Mouse (Mus musculus) granulocyte monocyte progenitor cell, adult 5-6 weeks (primary cell): ENCODE data around the gene Psmd5. TPM values are rescaled to one million over a fixed set of nuclear protein-coding genes. Genes with fewer than 3 reads are reported as not detected.
A peak's percentile ranks its signal among the peaks of the same experiment; 100 is the strongest.
"Not testable (repeated sequence)": the region's sequence is repeated elsewhere in the genome, so short reads cannot be mapped to it uniquely, and the experiment has no call there.

Experiments
- ATAC-seq: replicated peaks from 2 replicates; pipeline ENCODE4 v1.8.0; 2016; ENCODE audit warnings: mild to moderate bottlenecking, moderate TSS enrichment, inconsistent platforms; ENCODE audit not compliant: poor library complexity, severe bottlenecking
- total RNA-seq, 2 experiments: library from RNA; stranded (forward) in 1 of 2; stranded (reverse) in 1 of 2; fragments of 200-712, 200-1000 nt in 1 of 2; fragments of >200 nt in 1 of 2; fragmentation: Nextera tagmentation in 1 of 2; gene quantifications; 2 replicates each; pipeline ENCODE4 v1.2.3; 2014 to 2017

Gene Psmd5
- total RNA-seq, 2 experiments from 2014 or later: 60.4 to 64.4 TPM

DNA sequence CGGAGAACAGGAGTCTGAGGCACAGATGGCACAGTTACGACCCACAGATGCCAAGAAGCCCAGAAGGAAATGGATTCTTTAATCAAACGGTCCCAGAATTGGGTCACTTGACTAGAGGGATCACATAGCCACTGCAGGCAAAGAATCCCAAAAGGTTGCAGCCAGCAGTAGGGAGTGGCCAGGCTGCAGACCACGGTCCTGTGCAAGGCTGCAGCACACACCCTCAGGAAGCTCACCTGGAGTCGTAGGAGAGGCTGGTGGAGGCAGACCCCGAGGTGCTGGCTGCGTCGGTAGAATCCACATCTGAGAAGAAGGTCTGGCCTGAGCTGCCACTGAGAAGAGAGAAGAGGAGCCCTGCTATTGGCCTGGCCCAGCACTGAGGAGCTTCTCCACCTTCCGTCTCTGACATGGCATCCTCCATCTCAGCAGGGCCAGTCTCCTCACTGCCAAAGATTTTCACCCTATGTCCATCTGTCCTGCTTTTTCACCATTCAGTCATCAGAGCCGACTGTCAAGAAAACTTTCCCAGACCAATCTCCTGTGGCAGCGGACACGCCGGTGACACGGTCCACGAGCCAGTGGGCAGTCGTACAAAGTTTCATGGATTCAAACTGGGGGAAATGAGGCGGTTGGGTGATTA is 22.2 kb upstream of the Psmd5 start:
- no peak for ATAC-seq

DNA sequence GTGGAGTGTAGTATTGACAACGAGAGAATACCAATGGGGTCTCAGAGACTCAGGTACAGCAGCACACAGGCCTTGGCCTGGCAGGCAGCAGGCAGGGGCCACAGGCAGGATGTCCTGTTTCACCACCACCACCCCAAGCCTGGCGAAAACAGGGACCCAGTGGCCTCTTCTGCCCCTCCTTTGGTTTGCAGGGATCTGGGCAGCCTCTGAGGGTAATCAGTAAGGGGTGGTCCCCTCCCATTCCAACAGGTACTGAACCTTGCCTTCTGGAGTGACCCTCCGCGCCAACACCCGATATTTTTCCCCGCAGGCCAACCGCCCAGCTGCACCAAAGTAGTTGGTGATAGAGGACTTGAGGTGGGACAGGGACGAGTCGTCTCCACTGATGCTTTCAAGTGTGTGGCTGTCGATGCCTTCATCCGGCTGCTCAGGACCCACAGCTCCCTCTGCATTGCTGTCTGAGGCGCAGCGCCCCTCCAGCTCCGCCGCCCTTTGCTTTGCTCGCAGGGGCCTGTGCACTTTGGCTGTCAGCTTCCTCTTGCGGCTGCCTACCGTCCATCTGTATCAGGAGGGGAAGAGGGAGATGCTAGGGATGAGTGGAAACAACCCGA is 20.8 kb upstream of the Psmd5 start:
- ATAC-seq: no peak

DNA sequence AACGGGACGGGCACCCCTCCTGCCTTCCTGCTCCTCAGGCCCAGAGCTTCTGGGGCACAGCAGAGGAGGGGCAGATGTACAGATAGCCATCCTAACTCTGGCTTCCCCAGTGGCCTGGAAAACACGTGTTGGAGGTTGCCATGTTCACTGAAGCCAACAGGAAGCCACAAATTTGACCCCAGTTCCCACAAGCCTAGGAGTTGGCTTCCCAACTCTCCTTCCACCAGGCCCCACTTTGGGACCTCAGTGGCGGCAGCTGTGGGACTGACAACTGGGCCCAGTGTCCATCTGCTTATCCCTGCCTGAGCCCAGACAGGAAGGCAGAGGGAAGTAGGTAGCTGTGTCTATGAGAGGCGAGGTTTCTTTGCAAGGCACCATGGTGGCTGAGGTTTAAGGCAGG is 19.2 kb upstream of the Psmd5 start:
- peak; percentile 3; the same call in 1 of the 2 replicates for ATAC-seq

DNA sequence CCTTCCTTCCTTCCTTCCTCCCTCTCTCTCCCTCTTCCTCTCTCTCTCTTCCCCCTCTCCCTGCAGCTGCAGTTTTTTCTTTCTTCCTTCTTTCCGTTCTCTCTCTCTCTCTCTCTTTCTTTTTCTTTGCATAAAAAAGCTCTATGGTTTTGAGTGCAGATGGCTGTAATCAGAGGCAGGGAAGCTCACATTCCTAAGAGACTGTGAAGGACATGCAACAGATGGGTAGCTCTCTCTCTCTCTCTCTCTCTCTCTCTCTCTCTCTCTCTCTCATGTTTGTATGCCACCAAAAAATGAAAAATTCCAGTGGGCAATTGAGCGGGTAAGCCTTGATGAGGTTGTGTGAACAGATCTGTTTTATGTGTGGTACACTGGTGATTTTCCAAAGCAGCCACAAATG is 9.4 kb upstream of the Psmd5 start:
- no peak for ATAC-seq

DNA sequence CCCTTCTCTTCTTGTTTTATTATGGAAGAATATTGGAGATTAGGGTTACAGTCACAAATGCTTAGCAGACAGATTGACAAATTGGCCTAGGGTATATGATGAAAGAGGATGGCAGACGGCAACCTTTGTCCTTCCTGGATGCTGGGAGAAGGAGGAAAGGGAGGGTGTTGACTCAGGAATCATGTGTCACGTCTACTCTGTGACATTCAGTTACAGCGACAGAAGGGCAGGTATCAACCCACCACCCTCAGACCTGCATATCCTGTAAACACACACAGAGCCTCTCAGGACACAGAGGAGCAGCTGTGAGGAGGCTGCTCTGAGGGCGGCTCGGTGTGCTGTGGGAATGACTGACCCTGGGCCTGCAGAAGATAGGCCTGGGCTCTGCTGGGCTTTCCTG is 8.4 kb upstream of the Psmd5 start:
- no peak for ATAC-seq

DNA sequence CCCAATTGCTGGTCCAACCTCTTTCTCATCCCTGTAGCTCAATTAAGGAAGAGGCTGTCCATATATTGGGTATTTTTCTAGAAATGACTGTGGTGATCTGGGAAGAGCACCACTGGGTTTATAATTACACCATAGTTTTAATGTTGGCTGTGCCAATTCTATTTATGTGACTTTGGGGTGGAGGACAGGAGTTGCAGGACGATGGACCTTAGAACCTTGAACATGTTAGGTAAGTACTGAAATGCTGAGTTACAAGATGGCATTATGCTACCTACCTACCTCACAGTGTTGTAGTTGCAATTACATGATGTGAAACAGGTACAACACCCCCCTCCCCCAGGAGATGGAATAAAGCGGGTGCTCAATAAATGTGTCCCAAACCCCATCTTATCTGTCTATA is 8.0 kb upstream of the Psmd5 start:
- no peak for ATAC-seq

DNA sequence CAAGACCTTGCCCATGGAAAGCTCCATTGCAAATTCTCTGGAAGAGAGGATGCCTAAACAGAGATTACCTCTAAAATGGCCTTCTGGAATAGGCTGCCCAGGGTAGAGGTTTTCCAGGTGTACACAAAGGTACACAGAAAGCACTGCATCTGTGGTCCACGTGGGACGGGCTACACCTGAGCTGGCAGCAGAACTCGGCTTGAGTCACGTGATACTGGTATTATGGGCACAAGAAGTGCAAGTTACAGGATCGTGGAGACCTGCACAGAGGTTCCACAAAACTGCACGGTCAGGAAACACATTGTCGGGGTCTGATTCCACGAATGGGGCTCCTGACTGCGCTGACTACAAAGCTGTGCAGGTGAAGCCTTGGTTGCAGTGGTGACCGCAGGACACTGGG is 5.3 kb upstream of the Psmd5 start:
- no peak for ATAC-seq

DNA sequence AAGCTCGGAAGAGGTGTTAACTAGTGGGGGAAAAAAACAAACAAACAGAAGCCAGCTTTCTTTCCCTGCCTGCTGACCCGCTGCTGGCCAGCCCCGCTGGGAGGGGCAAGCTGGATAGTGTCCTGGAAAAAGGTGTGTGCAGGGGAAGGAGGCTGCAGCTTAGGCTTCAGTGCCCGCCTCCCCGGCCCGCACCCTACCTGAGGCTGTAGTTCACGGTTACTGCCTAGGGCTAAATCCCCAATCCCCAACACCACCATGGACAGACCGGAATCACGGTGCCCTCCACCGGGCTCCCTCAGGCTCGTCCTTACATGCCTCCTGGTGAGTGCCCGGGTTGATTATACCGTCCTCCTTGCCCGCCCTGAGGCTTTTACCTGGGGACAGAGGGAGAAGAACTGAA is 497 bp downstream of the Psmd5 start, which contains the start of gene Cutal:
TSS of gene Cutal (plus strand) at position 126 of the 400 bp plus-strand sequence.
- no peak for ATAC-seq

DNA sequence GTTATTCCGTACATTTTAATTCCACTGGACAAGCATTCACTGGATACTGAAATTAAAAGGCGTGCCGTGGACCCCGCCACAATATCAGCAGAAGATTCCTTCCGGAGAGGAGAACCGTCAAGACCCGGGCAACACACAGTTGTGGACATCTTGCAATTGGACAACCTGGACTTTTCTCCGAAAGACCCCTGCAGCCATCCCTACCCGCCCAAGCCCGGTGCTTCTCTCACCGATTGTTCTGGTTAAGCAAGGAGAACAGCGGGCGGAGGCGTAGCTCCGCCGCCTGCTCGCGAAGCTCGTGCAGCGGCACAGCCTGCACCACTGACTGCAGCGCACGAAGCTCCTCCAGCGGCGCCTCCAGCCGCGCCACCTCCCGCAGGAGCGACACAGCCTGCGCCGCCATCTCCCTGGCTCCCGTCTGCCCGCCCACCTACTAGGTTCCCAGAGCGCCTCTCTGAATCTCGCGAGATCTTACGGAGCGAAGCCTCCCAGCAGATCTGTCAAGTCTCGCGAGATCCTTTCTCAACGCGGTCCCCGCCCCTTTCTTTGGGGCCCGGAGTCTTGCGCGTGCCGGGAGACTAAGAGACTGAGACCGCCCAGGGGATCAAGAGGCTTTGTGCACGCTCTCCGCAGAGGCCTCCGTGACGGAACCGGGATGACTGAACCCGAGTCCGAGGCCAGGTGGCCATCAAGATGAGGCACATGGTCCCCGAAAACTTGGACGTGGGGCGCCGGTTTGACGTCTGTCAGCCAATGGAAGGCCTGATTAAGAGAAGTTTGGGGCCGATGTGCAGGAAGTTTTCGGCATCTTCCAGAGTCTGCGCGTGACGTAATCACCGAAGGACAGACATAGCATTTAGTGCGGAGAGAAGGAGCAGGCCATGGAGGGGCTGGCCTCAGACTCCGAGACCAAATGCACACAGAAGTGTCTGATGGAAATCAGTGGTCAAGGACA is 4.0 kb downstream of the Psmd5 start:
- ATAC-seq: peak; percentile 96

DNA sequence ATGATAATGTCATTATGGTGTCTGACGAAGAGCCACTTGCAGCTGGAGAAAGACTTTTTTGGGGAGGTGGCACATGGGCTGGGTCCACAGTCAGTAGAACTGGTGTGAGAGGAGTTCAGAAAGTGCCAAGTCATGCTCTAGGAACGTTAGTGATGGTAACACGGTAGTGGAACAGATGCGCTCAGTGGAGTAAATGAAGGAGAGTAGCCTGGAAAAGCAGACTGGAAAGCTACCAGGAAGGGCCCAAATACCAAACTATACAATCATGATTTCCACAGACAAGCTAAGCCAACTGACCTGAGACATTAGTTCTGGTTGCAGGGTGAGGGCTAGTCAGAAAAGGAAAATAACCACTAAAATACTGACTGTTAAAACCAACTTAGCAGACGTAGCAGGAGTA is 5.1 kb downstream of the Psmd5 start:
- peak; percentile 53 for ATAC-seq

DNA sequence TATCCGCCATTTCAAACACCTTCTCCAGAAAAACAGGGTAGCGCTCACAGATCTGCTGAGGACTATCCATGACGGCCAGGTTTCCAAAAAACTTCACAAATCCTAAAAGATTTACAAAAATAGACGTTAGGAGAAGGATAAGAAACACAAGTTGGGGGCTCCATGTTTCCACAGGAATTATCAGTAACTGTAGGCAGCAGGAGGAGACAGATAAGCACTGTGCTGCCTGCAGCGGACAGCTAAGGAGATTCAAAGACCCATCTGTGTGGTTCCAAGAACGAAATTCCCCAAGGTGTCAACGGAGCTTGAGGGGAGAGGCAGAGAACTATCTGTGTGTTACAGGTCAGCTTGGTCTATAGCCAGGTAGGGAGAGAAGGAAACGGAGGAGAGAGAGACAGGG is 17.0 kb downstream of the Psmd5 start:
- ATAC-seq: no peak

DNA sequence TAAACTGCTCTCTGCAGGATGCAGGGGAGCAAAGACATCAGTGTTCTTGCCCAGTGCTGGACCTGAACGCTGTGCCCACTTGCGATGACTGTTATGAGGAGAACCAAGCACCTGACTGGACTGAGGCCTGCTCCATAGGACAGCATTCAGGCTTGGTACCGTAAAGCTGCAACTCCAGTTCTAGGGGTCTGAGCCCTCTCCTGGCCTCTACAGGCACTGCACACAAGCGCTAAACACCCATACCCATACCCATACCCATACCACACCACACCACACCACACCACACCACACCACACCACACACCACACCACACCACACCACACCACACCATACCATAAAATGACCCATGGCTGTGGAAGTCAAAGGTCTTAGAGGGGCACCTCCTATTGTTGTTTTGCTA is 19.5 kb downstream of the Psmd5 start:
- ATAC-seq: 0 out of 2 replicates have a peak, but pooled peaks have one; percentile 27

DNA sequence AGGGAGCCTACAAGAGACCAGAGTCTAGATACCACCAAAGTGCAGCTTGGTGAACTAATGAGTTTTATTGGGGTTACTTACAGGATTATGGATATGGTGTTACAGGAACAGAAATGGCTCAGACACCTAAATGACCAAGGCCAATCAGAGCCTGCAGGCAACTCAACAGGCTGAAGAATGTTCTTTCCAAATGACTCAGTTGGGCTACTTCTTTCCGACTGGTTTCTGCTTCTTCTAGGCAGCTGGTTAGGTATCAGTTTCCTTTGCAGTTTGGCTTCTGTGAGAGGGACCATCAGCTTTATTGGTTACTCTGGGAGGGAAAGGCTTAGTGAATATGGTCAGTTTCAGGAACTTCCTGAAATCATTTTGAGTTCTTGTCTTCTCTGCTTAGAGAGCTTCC is 27.1 kb downstream of the Psmd5 start:
- no peak for ATAC-seq

DNA sequence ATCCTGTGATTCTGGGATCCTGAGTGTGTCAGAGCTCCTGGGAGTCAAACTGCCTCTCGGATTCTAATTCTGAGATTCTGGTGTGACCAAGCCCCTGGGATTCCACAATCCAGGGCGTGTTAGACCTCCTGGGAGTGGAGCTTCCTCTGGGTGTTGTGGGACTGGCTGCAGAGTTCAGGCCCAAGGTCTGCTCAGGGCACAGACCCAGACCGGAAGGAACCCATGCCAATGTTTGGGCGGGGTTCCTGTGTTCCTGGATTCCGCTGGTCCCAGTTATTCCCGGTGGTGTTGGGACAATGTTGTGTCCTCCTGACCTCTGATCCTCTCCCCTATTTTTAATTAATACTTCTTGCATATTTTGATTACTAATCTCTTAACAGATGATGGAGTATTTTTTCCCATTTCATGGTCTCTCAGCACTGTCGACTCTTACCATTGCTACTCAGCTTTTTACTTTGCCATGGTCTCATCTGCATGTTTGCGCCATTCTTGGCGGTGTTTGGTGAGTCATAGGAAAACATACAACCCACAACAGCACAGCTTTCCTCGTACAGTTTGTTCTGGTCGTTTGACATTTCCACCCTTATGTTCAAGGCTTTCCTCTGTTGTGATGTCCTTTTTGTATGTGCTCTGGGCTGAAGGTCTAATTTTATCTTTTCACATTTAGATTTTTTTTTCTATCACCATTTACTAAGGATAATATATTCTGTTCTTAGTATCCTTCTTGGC is 31.4 kb downstream of the Psmd5 start:
- no peak for ATAC-seq

DNA sequence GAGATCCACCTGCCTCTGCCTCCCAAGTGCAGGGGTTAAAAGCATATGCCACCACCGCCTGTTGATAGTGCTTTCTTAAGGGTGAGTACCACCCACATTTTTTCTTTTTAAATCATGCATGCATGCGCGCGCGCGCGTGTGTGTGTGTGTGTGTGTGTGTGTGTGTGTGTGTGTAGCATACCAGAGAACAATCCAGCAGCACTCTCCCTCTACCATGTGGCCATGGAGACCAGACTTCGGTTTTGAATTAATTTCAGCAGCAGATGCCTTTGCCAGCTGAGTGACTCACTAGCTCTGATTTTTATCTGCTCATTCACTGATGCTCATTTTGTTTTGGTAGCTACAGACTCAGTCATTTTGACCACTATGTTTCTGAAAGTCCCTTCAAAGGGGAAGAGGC is 33.1 kb downstream of the Psmd5 start:
- ATAC-seq: no peak

DNA sequence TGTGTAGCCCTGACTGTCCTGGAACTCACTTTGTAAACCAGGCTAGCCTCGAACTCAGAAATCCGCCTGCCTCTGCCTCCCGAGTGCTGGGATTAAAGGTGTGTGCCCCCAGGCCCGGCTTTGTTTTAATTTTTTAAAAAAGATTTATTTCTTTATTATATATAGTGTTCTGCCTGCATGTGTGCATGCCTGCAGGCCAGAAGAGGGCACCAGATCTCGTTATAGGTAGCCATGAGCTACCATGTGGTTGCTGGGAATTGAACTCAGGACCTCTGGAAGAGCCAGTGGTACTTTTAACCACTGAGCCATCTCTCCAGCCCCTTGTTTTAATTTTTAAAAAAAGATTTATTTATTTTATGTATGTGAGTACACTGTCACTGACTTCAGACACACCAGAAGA is 34.6 kb downstream of the Psmd5 start:
- ATAC-seq: not testable (repeated sequence)

DNA sequence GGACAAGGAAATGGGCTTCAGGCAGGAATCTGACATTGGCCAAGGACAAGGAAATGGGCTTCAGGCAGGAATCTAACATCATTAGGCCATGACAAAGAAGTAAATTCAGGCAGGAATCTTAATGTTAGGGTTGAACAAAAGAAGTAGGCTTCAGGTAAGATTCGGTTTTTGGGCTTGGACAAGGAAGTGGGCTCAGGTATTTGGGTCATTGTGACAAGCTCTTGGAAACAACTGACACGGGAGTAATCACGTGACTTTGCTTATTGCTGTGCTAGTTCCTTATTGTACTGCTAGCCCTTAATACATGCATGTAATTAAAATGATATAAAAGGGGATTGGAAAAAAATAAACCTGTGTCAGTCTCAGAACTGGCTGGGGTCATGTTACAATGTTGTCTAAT is 39.1 kb downstream of the Psmd5 start:
- ATAC-seq: no peak

DNA sequence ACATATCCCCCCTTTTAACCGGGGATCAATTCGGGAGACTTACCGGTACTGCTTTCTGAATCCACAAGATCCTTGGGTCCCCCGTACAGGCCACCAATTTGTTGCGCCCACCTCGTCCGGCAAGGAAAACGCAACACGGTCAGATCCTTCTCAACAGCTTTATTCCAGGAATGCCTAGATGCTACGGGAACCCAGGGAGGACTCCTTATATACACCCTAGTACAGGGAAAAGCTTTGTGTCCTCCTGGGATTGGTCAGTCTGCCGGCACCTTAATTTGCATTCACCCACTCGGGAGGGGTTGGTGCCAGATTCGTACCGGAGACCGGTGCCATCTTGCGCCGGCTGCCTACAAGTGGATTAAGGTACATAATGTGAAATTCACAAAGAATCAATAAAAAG is 41.1 kb downstream of the Psmd5 start:
- no peak for ATAC-seq

DNA sequence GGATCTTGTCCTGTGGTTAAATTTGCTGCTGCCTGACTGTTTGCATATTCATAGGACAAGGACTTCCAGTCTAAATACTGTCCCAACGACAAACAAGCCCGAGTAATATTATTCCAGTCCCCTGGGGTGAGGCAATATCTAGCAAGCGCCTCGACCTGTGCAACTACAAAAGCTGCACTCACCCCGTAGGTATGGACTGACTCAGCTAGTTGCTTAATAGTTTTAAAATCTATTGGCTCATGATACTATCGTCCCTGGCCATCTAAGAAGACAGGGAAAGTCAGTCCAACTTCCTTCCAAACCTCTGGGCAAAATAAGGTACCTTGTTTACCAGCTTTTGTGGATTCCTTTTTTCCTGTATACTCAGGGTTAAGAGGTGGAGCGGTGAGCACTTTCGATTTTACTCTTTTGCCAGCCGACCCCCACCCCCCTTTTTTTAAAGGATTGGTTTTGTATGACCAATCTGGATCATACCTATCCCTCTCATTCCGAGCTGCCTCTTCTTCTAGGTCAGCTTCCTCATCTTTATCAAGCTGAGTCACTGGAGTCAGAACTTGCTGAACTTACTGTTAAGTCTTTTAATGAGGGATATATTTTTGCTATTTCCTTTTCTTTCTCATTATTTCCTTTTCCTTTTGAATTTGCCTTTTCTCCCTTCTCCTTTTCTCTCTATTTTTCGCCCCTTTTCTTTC is 41.9 kb downstream of the Psmd5 start, which contains the start of gene Gm34653:
TSS of gene Gm34653 (plus strand) at position 242 of the 692 bp plus-strand sequence.
- ATAC-seq: not testable (repeated sequence)

DNA sequence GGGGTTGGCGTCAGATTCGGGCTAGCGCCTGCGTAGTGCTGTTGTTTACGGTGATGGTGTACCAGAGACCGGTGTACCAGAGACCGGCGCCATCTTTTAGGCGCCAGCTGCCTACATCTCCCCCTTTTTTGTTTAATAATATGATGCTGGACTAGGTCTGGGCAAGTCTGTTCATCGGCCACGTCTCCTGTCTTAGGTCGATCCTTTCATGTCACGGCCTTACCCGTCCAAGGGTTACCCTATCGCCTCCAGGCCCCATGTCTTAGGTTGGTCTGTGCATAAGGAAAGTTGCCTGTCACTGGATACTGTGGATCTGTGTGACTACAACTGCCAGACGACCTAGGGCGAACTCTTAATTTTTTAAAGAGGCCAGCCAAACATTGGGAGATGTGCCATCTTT is 44.7 kb downstream of the Psmd5 start:
- ATAC-seq: not testable (repeated sequence)
